8 mouse cellular contexts compared by ENCODE assay signal in genomic region chr10:94545259-94546019, GRCm38 (mm10).
DNase-seq lines count a peak whose midpoint lies in the region; ATAC-seq and TF ChIP-seq lines count a peak whose summit lies in the region.

No protein-coding gene starts in this region.

- H3K36me3 ChIP-seq in heart, adult 2 months (ENCODE audit: control insufficient read depth, insufficient read depth, low read length), result peaks cover 2% of the 10 kb centered on the region
- H3K36me3 ChIP-seq in limb, embryonic 15.5 days, result no peaks in the 10 kb centered on the region
- H3K36me3 ChIP-seq in midbrain, postnatal 0 days (ENCODE audit: insufficient read depth, low read length), result no peaks in the 10 kb centered on the region
- H3K36me3 ChIP-seq in stomach, embryonic 15.5 days, result no peaks in the 10 kb centered on the region

- H3K4me1 ChIP-seq in heart, adult 2 months (ENCODE audit: control insufficient read depth, insufficient read depth, low read length), result peaks cover 21% of the 10 kb centered on the region
- peaks cover 29% of the 10 kb centered on the region for H3K4me1 ChIP-seq in limb, embryonic 15.5 days
- H3K4me1 ChIP-seq in midbrain, postnatal 0 days (ENCODE audit: insufficient read depth, low read length), result peaks cover 10% of the 10 kb centered on the region; the same call in 1 of the 2 replicates
- H3K4me1 ChIP-seq in stomach, embryonic 15.5 days, result peaks cover 21% of the 10 kb centered on the region

- peak overlapping the region; percentile 55 for H3K9ac ChIP-seq in heart, adult 2 months (ENCODE audit: low read depth, low read length)
- no peak overlapping the region for H3K9ac ChIP-seq in limb, embryonic 15.5 days
- no peak overlapping the region for H3K9ac ChIP-seq in midbrain, postnatal 0 days (replicated peaks; ENCODE audit: low read length, poor library complexity, severe bottlenecking)
- no peak overlapping the region; the same call in 1 of the 2 replicates for H3K9ac ChIP-seq in stomach, embryonic 15.5 days

- no peaks in the 10 kb centered on the region for H3K27me3 ChIP-seq in heart, adult 2 months (ENCODE audit: control insufficient read depth, insufficient read depth, low read length)
- H3K27me3 ChIP-seq in limb, embryonic 15.5 days, result no peaks in the 10 kb centered on the region
- no peaks in the 10 kb centered on the region for H3K27me3 ChIP-seq in midbrain, postnatal 0 days (ENCODE audit: insufficient read depth, low read length)
- H3K27me3 ChIP-seq in stomach, embryonic 15.5 days (replicated peaks), result no peaks in the 10 kb centered on the region

- intact Hi-C loops in heart, adult 2 months (cut with DNase I), result no loop called here

- peak overlapping the region; percentile 86 for H3K27ac ChIP-seq in heart, adult 2 months
- peak overlapping the region; percentile 67 for H3K27ac ChIP-seq in limb, embryonic 15.5 days
- 0 out of 2 replicates have a peak overlapping the region, but pooled peaks have one; percentile 57 for H3K27ac ChIP-seq in midbrain, postnatal 0 days (ENCODE audit: low read depth, low read length)
- H3K27ac ChIP-seq in stomach, embryonic 15.5 days, result peak overlapping the region; percentile 86

- ATAC-seq in limb, embryonic 15.5 days (ENCODE audit: insufficient number of reproducible peaks, low FRiP score, low TSS enrichment, low read depth), result peak; percentile 73
- 0 out of 2 replicates have a peak, but pooled peaks have one; percentile 48 for ATAC-seq in midbrain, postnatal 0 days (ENCODE audit: low FRiP score)
- peak; percentile 77 for ATAC-seq in stomach, embryonic 15.5 days (ENCODE audit: insufficient read depth, low FRiP score, low read depth)

- H3K79me2 ChIP-seq in heart, adult 2 months (replicated peaks; ENCODE audit: control insufficient read depth, insufficient read depth, low read length), result peaks cover 4% of the 10 kb centered on the region

- TF ChIP-seq EP300 in heart, adult 2 months (IDR thresholded peaks at IDR 0.05; ENCODE audit: insufficient read depth, low read depth, low read length), result 0 out of 2 replicates have a peak, but pooled peaks have one; percentile 6

- WGBS in heart, adult 2 months, result 7% methylated on average over 21 of the region's 21 CpGs
- WGBS in limb, embryonic 15.5 days, result 11% methylated on average over 21 of the region's 21 CpGs
- 25% methylated on average over 21 of the region's 21 CpGs for WGBS in midbrain, postnatal 0 days
- 14% methylated on average over 21 of the region's 21 CpGs for WGBS in stomach, embryonic 15.5 days

- DNase-seq in spleen, adult 12 weeks (ENCODE audit: low spot score), result peak; percentile 37
- DNase-seq in spleen, postnatal 4 days (ENCODE audit: low spot score in 2 of 2), result no peak
- peak; percentile 53 for DNase-seq in embryo, embryonic 10.5 days (ENCODE audit: low spot score)
- peak; percentile 71 for DNase-seq in heart, adult 2 months
- peak; percentile 41 for DNase-seq in kidney, adult 11 months
- DNase-seq in midbrain, postnatal 0 days (ENCODE audit: low spot score), result peak; percentile 46

- peak overlapping the region; percentile 44 for H3K4me3 ChIP-seq in heart, adult 2 months
- H3K4me3 ChIP-seq in limb, embryonic 15.5 days, result peak overlapping the region; percentile 30
- H3K4me3 ChIP-seq in midbrain, postnatal 0 days (ENCODE audit: low read depth, low read length), result no peak overlapping the region
- H3K4me3 ChIP-seq in stomach, embryonic 15.5 days (replicated peaks), result peak overlapping the region; percentile 32

- H3K4me2 ChIP-seq in limb, embryonic 15.5 days, result peak overlapping the region; percentile 47
- peak overlapping the region; percentile 30 for H3K4me2 ChIP-seq in midbrain, postnatal 0 days (ENCODE audit: low read depth, low read length, poor library complexity, severe bottlenecking)
- H3K4me2 ChIP-seq in stomach, embryonic 15.5 days, result peak overlapping the region; percentile 47

- no peak for TF ChIP-seq POLR2A in heart, adult 2 months (IDR thresholded peaks at IDR 0.05; ENCODE audit: insufficient read depth, low read depth, low read length)

- TF ChIP-seq CTCF in heart, adult 2 months (IDR thresholded peaks at IDR 0.05), result peak; percentile 23
- 0 out of 2 replicates have a peak, but pooled peaks have one; percentile 14 for TF ChIP-seq CTCF in midbrain, postnatal 0 days (IDR thresholded peaks at IDR 0.05)

- H3K9me3 ChIP-seq in limb, embryonic 15.5 days, result no peaks in the 10 kb centered on the region
- 0 out of 2 replicates have a peak, but pooled peaks cover 3% of the 10 kb centered on the region for H3K9me3 ChIP-seq in midbrain, postnatal 0 days (ENCODE audit: low read length)
- H3K9me3 ChIP-seq in stomach, embryonic 15.5 days, result no peaks in the 10 kb centered on the region

Comparison
In these comparisons a context has a peak if more than half of its experiments do, and no peak if none do; other contexts are left out.
1. DNase-seq: peak in spleen, adult 12 weeks (single experiment), embryo, embryonic 10.5 days (single experiment), heart, adult 2 months (2 of 2), kidney, adult 11 months (single experiment) and midbrain, postnatal 0 days (single experiment); none in spleen, postnatal 4 days (0 of 2).
2. Peak in every context shown above with its lines, with median percentiles within 50 percentile points of each other: H3K27ac ChIP-seq, ATAC-seq and H3K4me2 ChIP-seq.